Mouse (Mus musculus): ENCODE results near the gene Smcp. TPM values are rescaled to one million over a fixed set of nuclear protein-coding genes. Genes with fewer than 3 reads are reported as not detected.

The Smcp gene
- polyA plus RNA-seq, 1 experiment, result not detected

DNA sequence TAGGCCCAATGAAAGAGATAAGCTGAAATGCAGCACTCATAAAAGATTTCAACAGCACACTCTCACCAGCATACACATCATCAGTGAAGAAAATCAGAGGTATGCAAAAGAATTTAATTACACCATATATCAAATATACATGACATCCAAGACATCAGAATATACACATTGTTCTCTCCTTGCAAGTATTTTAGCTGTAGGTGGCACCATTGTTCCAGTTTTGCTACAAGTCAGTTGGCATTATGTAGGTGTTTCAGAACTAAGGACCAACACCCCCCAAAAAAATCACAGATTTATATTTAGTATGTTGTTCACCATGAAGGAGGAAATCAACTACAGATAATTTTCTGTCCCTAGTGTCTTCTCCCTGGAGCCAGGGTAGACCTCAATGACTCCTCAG, 23.4 kb downstream of the Smcp start:
- no peaks in the 10 kb centered on the region for H3K4me1 ChIP-seq (ENCODE audit: control insufficient read depth)
- no peak overlapping the region for H3K4me3 ChIP-seq (replicated peaks)
- H3K27me3 ChIP-seq (ENCODE audit: control insufficient read depth), result no peaks in the 10 kb centered on the region
- TF ChIP-seq GATA1 (IDR thresholded peaks at IDR 0.05; ENCODE audit: low read length) (no peak), TAL1 (IDR thresholded peaks at IDR 0.05; ENCODE audit: low read length) (no peak)
- H3K9me3 ChIP-seq (ENCODE audit: control insufficient read depth, low read length), result no peaks in the 10 kb centered on the region
- no peaks in the 10 kb centered on the region for H3K36me3 ChIP-seq (ENCODE audit: control insufficient read depth)

GRCm38 (mm10) chr3:92534411-92534810, 54.4 kb downstream of the Smcp start, which contains the start of gene 2310046K23Rik:
TSS of gene 2310046K23Rik (minus strand) at chr3:92534511.
- Histone ChIP-seq H3K4me3 (replicated peaks) (no peak within 1 kb of the TSS), H3K36me3 (ENCODE audit: control insufficient read depth) (no peaks in the 10 kb centered on the region), H3K27me3 (ENCODE audit: control insufficient read depth) (no peaks in the 10 kb centered on the region), H3K4me1 (ENCODE audit: control insufficient read depth) (no peaks in the 10 kb centered on the region), H3K9me3 (ENCODE audit: control insufficient read depth, low read length) (no peaks in the 10 kb centered on the region)
- TF ChIP-seq TAL1 (IDR thresholded peaks at IDR 0.05; ENCODE audit: low read length), result no peak
- no peak for TF ChIP-seq GATA1 (IDR thresholded peaks at IDR 0.05; ENCODE audit: low read length)

Other genes with a start within 250 kb of the Smcp start
- gene Sprr2d, start 249.9 kb downstream of the Smcp start, polyA plus RNA-seq (2012), result not detected in 2 replicates
- not detected in 2 replicates for gene Sprr2e, start 236.9 kb downstream of the Smcp start, polyA plus RNA-seq (2012)
- not detected in 2 replicates for gene Sprr2f, start 223.8 kb downstream of the Smcp start, polyA plus RNA-seq (2012)
- gene Sprr2h, start 203.3 kb downstream of the Smcp start, polyA plus RNA-seq (2012), result not detected in 2 replicates
- gene Sprr2i, start 181.0 kb downstream of the Smcp start, polyA plus RNA-seq (2012), result not detected in 2 replicates
- gene Sprr2j-ps, start 170.9 kb downstream of the Smcp start, polyA plus RNA-seq (2012), result not detected in 2 replicates
- gene Gm9774, start 159.6 kb downstream of the Smcp start, polyA plus RNA-seq (2012), result 2.0 and 2.3 TPM in 2 replicates
- not detected in 2 replicates for gene Sprr2k, start 156.4 kb downstream of the Smcp start, polyA plus RNA-seq (2012)
- not detected in 2 replicates for gene Sprr1b, start 150.2 kb downstream of the Smcp start, polyA plus RNA-seq (2012)
- not detected in 2 replicates for gene Sprr3, start 130.3 kb downstream of the Smcp start, polyA plus RNA-seq (2012)
- gene Sprr1a, start 103.1 kb downstream of the Smcp start, polyA plus RNA-seq (2012), result not detected in 2 replicates
- not detected in 2 replicates for gene Sprr4, start 88.5 kb downstream of the Smcp start, polyA plus RNA-seq (2012)
- not detected in 2 replicates for gene 2310046K23Rik, start 54.5 kb downstream of the Smcp start, polyA plus RNA-seq (2012)
- gene Ivl, start 15.3 kb downstream of the Smcp start, polyA plus RNA-seq (2012), result not detected in 2 replicates
- not detected in 2 replicates for gene 2210017I01Rik, start 18.5 kb upstream of the Smcp start, polyA plus RNA-seq (2012)
- not detected in 2 replicates for gene Lce6a, start 32.7 kb upstream of the Smcp start, polyA plus RNA-seq (2012)
- gene Lce1a1, start 59.3 kb upstream of the Smcp start, polyA plus RNA-seq (2012), result not detected in 2 replicates
- gene Lce1b, start 67.9 kb upstream of the Smcp start, polyA plus RNA-seq (2012), result not detected in 2 replicates
- gene Lce1a2, start 81.3 kb upstream of the Smcp start, polyA plus RNA-seq (2012), result not detected in 2 replicates
- not detected in 2 replicates for gene Lce1c, start 90.2 kb upstream of the Smcp start, polyA plus RNA-seq (2012)
- not detected in 2 replicates for gene Lce1d, start 98.2 kb upstream of the Smcp start, polyA plus RNA-seq (2012)
- gene Lce1e, start 120.1 kb upstream of the Smcp start, polyA plus RNA-seq (2012), result not detected in 2 replicates
- not detected in 2 replicates for gene Lce1f, start 131.4 kb upstream of the Smcp start, polyA plus RNA-seq (2012)
- not detected in 2 replicates for gene Gm38119, start 150.1 kb upstream of the Smcp start, polyA plus RNA-seq (2012)
- gene Lce1g, start 163.3 kb upstream of the Smcp start, polyA plus RNA-seq (2012), result not detected in 2 replicates
- not detected in 2 replicates for gene Lce1h, start 176.1 kb upstream of the Smcp start, polyA plus RNA-seq (2012)
- gene Lce1i, start 189.9 kb upstream of the Smcp start, polyA plus RNA-seq (2012), result not detected in 2 replicates
- gene Lce1j, start 201.5 kb upstream of the Smcp start, polyA plus RNA-seq (2012), result not detected in 2 replicates
- gene Lce1k, start 218.9 kb upstream of the Smcp start, polyA plus RNA-seq (2012), result not detected in 2 replicates
- not detected in 2 replicates for gene Kprp, start 238.2 kb upstream of the Smcp start, polyA plus RNA-seq (2012)